Comparison of ENCODE assay signal across 11 mouse cellular contexts in genomic region chr11:109754105-109754602, GRCm38 (mm10). TPM values are rescaled to one million over a fixed set of nuclear protein-coding genes. Genes with fewer than 3 reads are reported as not detected.
DNase-seq lines count a peak whose midpoint lies in the region; ATAC-seq and TF ChIP-seq lines count a peak whose summit lies in the region.
"Had no signal": no experiment of that assay in that cellular context is flagged by ENCODE, and none has a peak within 500 bp of the region (broad histone marks: within the 10 kb centered on the region; RNA-seq: fewer than 3 reads in every experiment).

No protein-coding gene starts in this region.

- H3K4me2 ChIP-seq in hindbrain, embryonic 15.5 days = no peak overlapping the region
- H3K4me2 ChIP-seq in liver, postnatal 0 days (ENCODE audit: low read depth, low read length) = no peak overlapping the region
- H3K4me2 ChIP-seq: neural tube, embryonic 13.5 days had no signal

- H3K9me3 ChIP-seq in hindbrain, embryonic 15.5 days = no peaks in the 10 kb centered on the region
- no peaks in the 10 kb centered on the region for H3K9me3 ChIP-seq in hindbrain, embryonic 10.5 days
- H3K9me3 ChIP-seq in forebrain, embryonic 10.5 days = no peaks in the 10 kb centered on the region
- H3K9me3 ChIP-seq in liver, postnatal 0 days (ENCODE audit: low read length) = no peaks in the 10 kb centered on the region
- H3K9me3 ChIP-seq: heart, embryonic 10.5 days; neural tube, embryonic 13.5 days had no signal

- no peaks in the 10 kb centered on the region for H3K27me3 ChIP-seq in hindbrain, embryonic 15.5 days
- H3K27me3 ChIP-seq in hindbrain, embryonic 10.5 days (ENCODE audit: insufficient read depth, poor library complexity, severe bottlenecking) = no peaks in the 10 kb centered on the region
- no peaks in the 10 kb centered on the region for H3K27me3 ChIP-seq in cerebellum, adult 2 months (ENCODE audit: control insufficient read depth, insufficient read depth, low read length)
- no peaks in the 10 kb centered on the region for H3K27me3 ChIP-seq in forebrain, embryonic 10.5 days (ENCODE audit: poor library complexity, severe bottlenecking)
- H3K27me3 ChIP-seq in liver, postnatal 0 days (ENCODE audit: insufficient read depth, low read length) = no peaks in the 10 kb centered on the region
- H3K27me3 ChIP-seq: neural tube, embryonic 13.5 days had no signal

- H3K27ac ChIP-seq in hindbrain, embryonic 15.5 days (replicated peaks) = 0 out of 2 replicates have a peak overlapping the region, but pooled peaks have one; percentile 4
- no peak overlapping the region for H3K27ac ChIP-seq in hindbrain, embryonic 10.5 days
- H3K27ac ChIP-seq in cerebellum, adult 2 months (ENCODE audit: insufficient read depth, low read length) = no peak overlapping the region
- H3K27ac ChIP-seq in layer of hippocampus, adult 2 months = peak overlapping the region; percentile 82
- no peak overlapping the region for H3K27ac ChIP-seq in forebrain, embryonic 10.5 days
- H3K27ac ChIP-seq in liver, postnatal 0 days (ENCODE audit: low read depth) = no peak overlapping the region
- H3K27ac ChIP-seq: heart, embryonic 10.5 days; macrophage; neural tube, embryonic 13.5 days had no signal

- no peak overlapping the region for H3K4me3 ChIP-seq in hindbrain, embryonic 15.5 days
- H3K4me3 ChIP-seq in hindbrain, embryonic 10.5 days = no peak overlapping the region
- no peak overlapping the region for H3K4me3 ChIP-seq in cerebellum, adult 2 months (replicated peaks; ENCODE audit: insufficient read depth, low read depth, low read length)
- no peak overlapping the region for H3K4me3 ChIP-seq in layer of hippocampus, adult 2 months
- no peak overlapping the region for H3K4me3 ChIP-seq in forebrain, embryonic 10.5 days
- H3K4me3 ChIP-seq in liver, postnatal 0 days (ENCODE audit: low read depth, low read length) = no peak overlapping the region
- H3K4me3 ChIP-seq: heart, embryonic 10.5 days; neural tube, embryonic 13.5 days had no signal

- TF ChIP-seq EP300 in liver, postnatal 0 days (IDR thresholded peaks at IDR 0.05; ENCODE audit: low read depth) = no peak

- no peak for TF ChIP-seq CTCF in cerebellum, adult 2 months (IDR thresholded peaks at IDR 0.05; ENCODE audit: borderline replicate concordance, insufficient read depth, low read depth, low read length)
- TF ChIP-seq CTCF in layer of hippocampus, adult 2 months (conservative IDR thresholded peaks at IDR 0.05) = no peak
- TF ChIP-seq CTCF in liver, postnatal 0 days (IDR thresholded peaks at IDR 0.05; ENCODE audit: low read depth) = no peak

- ATAC-seq in hindbrain, embryonic 15.5 days (ENCODE audit: low FRiP score, low read depth) = peak; percentile 87
- no peak for ATAC-seq in liver, postnatal 0 days

- WGBS in hindbrain, embryonic 15.5 days = 71% methylated on average over 7 of the region's 7 CpGs
- whole genome bisulfite sequencing in hindbrain, embryonic 10.5 days = 78% methylated on average over 7 of the region's 7 CpGs
- WGBS in cerebellum, adult 2 months = 63% methylated on average over 7 of the region's 7 CpGs
- 86% methylated on average over 7 of the region's 7 CpGs for WGBS in forebrain, embryonic 10.5 days
- WGBS in liver, postnatal 0 days (ENCODE audit: insufficient replicate concordance) = 69% methylated on average over 7 of the region's 7 CpGs

- no peaks in the 10 kb centered on the region for H3K36me3 ChIP-seq in hindbrain, embryonic 15.5 days
- no peaks in the 10 kb centered on the region for H3K36me3 ChIP-seq in hindbrain, embryonic 10.5 days
- no peaks in the 10 kb centered on the region for H3K36me3 ChIP-seq in forebrain, embryonic 10.5 days (replicated peaks)
- no peaks in the 10 kb centered on the region for H3K36me3 ChIP-seq in liver, postnatal 0 days (replicated peaks; ENCODE audit: insufficient read depth, low read length)
- H3K36me3 ChIP-seq: heart, embryonic 10.5 days; neural tube, embryonic 13.5 days had no signal

- no peak for DNase-seq in hindbrain, embryonic 10.5 days (ENCODE audit: low spot score)
- DNase-seq in cerebellum, adult 2 months = peak; percentile 9 to 58
- DNase-seq in layer of hippocampus, adult 2 months (ENCODE audit: low spot score in 2 of 2) = peak; percentile 38 to 69
- DNase-seq in lung, postnatal 14 days = peak; percentile 25
- DNase-seq in urinary bladder, postnatal 36 days (ENCODE audit: low spot score in 2 of 2) = no peak
- no peak for DNase-seq in forebrain, embryonic 10.5 days (ENCODE audit: extremely low spot score, low spot score)
- no peak for DNase-seq in liver, postnatal 0 days

- no peak for TF ChIP-seq POLR2A in cerebellum, adult 2 months (IDR thresholded peaks at IDR 0.05; ENCODE audit: borderline replicate concordance, insufficient read depth, low read length)

- peaks cover 5% of the 10 kb centered on the region; the same call in 1 of the 2 replicates for H3K4me1 ChIP-seq in hindbrain, embryonic 15.5 days (replicated peaks)
- peaks cover 13% of the 10 kb centered on the region for H3K4me1 ChIP-seq in hindbrain, embryonic 10.5 days (replicated peaks)
- no peaks in the 10 kb centered on the region for H3K4me1 ChIP-seq in cerebellum, adult 2 months (ENCODE audit: control insufficient read depth, insufficient read depth, low read length)
- H3K4me1 ChIP-seq in forebrain, embryonic 10.5 days = peaks cover 12% of the 10 kb centered on the region
- H3K4me1 ChIP-seq in liver, postnatal 0 days (ENCODE audit: insufficient read depth) = no peaks in the 10 kb centered on the region
- H3K4me1 ChIP-seq: heart, embryonic 10.5 days had no signal

- no peak overlapping the region for H3K9ac ChIP-seq in hindbrain, embryonic 15.5 days
- H3K9ac ChIP-seq in liver, postnatal 0 days (replicated peaks) = no peak overlapping the region
- H3K9ac ChIP-seq: neural tube, embryonic 13.5 days had no signal

RNA-seq across cellular contexts. Expression of gene Fam20a, which starts 32.1 kb away (rescaled TPM):
- 5.2 and 5.5 TPM in 2 replicates for polyA plus RNA-seq in hindbrain, embryonic 15.5 days (2015; fragmentation: Nextera tagmentation; extraction: Ambion mirVana)
- polyA plus RNA-seq in hindbrain, embryonic 10.5 days (2016; fragmentation: Nextera tagmentation; extraction: Ambion mirVana) = 1.5 and 2.0 TPM in 2 replicates
- 22.3 and 25.2 TPM in 2 replicates for polyA plus RNA-seq in cerebellum, adult 2 months (2012; rRNA removed)
- total RNA-seq in layer of hippocampus, adult 2 months (2021) = 10 to 100 TPM; 13.6 to 16.1 TPM
- polyA plus RNA-seq in forebrain, embryonic 10.5 days (2016; fragmentation: Nextera tagmentation; extraction: Ambion mirVana) = 1.2 and 2.0 TPM in 2 replicates
- polyA plus RNA-seq in liver, postnatal 0 days (2015; fragmentation: Nextera tagmentation; extraction: Ambion mirVana) = 28.0 and 29.0 TPM in 2 replicates
- polyA plus RNA-seq: macrophage had no signal

Comparison
In these comparisons a context has a peak if more than half of its experiments do, and no peak if none do; other contexts are left out.
1. H3K27ac ChIP-seq: peak in hindbrain, embryonic 15.5 days (single experiment) and layer of hippocampus, adult 2 months (single experiment); none in hindbrain, embryonic 10.5 days (single experiment), cerebellum, adult 2 months (single experiment), forebrain, embryonic 10.5 days (single experiment) and liver, postnatal 0 days (single experiment).
2. DNase-seq: peak in cerebellum, adult 2 months (2 of 2), layer of hippocampus, adult 2 months (2 of 2) and lung, postnatal 14 days (single experiment); none in hindbrain, embryonic 10.5 days (single experiment), urinary bladder, postnatal 36 days (0 of 2), forebrain, embryonic 10.5 days (single experiment) and liver, postnatal 0 days (single experiment).